Mouse (Mus musculus): ENCODE results near the gene Ano6. TPM values are rescaled to one million over a fixed set of nuclear protein-coding genes. Genes with fewer than 3 reads are reported as not detected.

Ano6 gene
- polyA plus RNA-seq, 1 experiment from 2014 or later, result 8.4 TPM

- 40% methylated on average over 5 of the region's 5 CpGs for WGBS (ENCODE audit: insufficient replicate concordance)
- H3K36me3 ChIP-seq (replicated peaks), result no peaks in the 10 kb centered on the region
- no peak for ATAC-seq (ENCODE audit: insufficient read depth)
- H3K4me2 ChIP-seq, result no peak overlapping the region
- H3K9ac ChIP-seq, result no peak overlapping the region
- no peaks in the 10 kb centered on the region for H3K9me3 ChIP-seq (replicated peaks)
- no peaks in the 10 kb centered on the region for H3K4me1 ChIP-seq (replicated peaks)
- H3K27ac ChIP-seq (replicated peaks), result no peak overlapping the region
- no peaks in the 10 kb centered on the region for H3K27me3 ChIP-seq
- H3K4me3 ChIP-seq (replicated peaks), result no peak overlapping the region
Measured at GRCm38 (mm10) chr15:95768703-95769102, 21.9 kb upstream of the Ano6 start.

- Histone ChIP-seq H3K9me3 (replicated peaks) (no peaks in the 10 kb centered on the region), H3K4me3 (replicated peaks) (no peak overlapping the region), H3K4me2 (no peak overlapping the region), H3K27ac (replicated peaks) (no peak overlapping the region), H3K36me3 (replicated peaks) (no peaks in the 10 kb centered on the region), H3K27me3 (no peaks in the 10 kb centered on the region), H3K9ac (no peak overlapping the region), H3K4me1 (replicated peaks) (no peaks in the 10 kb centered on the region)
- no peak for ATAC-seq (ENCODE audit: insufficient read depth)
- 55% methylated on average over 4 of the region's 4 CpGs for WGBS (ENCODE audit: insufficient replicate concordance)
Measured at GRCm38 (mm10) chr15:95769576-95769975, 21.1 kb upstream of the Ano6 start.

GRCm38 (mm10) chr15:95770307-95770706 is 20.3 kb upstream of the Ano6 start:
- Histone ChIP-seq H3K27ac (replicated peaks) (no peak overlapping the region), H3K9ac (no peak overlapping the region), H3K4me2 (no peak overlapping the region), H3K27me3 (no peaks in the 10 kb centered on the region), H3K4me3 (replicated peaks) (no peak overlapping the region), H3K4me1 (replicated peaks) (no peaks in the 10 kb centered on the region), H3K36me3 (replicated peaks) (no peaks in the 10 kb centered on the region), H3K9me3 (replicated peaks) (no peaks in the 10 kb centered on the region)
- ATAC-seq (ENCODE audit: insufficient read depth), result no peak
- WGBS (ENCODE audit: insufficient replicate concordance), result 24% methylated on average over 2 of the region's 2 CpGs

DNA sequence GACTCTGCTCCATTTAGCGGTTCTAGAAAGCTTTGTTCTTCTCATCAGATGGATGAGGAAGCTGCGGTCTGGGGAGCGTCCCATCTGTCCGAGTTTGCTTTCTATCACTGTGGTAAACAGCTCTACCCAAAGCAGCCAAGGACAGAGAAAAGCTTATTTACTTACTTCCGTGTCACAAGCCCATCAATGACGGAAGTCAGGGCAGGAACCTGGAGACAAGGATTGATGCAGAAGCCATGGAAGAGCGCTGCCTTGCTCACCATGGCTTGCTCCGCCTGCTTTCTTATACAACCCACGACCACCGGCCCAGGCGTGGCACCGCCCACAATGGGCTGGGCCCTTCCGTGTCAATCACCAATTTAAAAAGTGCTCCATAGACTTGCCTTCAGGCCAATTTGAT is 18.3 kb upstream of the Ano6 start:
- Histone ChIP-seq H3K27me3 (no peaks in the 10 kb centered on the region), H3K4me2 (no peak overlapping the region), H3K4me3 (replicated peaks) (no peak overlapping the region), H3K36me3 (replicated peaks) (no peaks in the 10 kb centered on the region), H3K9me3 (replicated peaks) (no peaks in the 10 kb centered on the region), H3K27ac (replicated peaks) (no peak overlapping the region), H3K9ac (no peak overlapping the region), H3K4me1 (replicated peaks) (no peaks in the 10 kb centered on the region)
- WGBS (ENCODE audit: insufficient replicate concordance), result 42% methylated on average over 13 of the region's 13 CpGs
- ATAC-seq (ENCODE audit: insufficient read depth), result no peak

GRCm38 (mm10) chr15:95772861-95773836 is 17.5 kb upstream of the Ano6 start:
- Histone ChIP-seq H3K27me3 (no peaks in the 10 kb centered on the region), H3K27ac (replicated peaks) (no peak overlapping the region), H3K4me1 (replicated peaks) (no peaks in the 10 kb centered on the region), H3K9ac (no peak overlapping the region), H3K9me3 (replicated peaks) (no peaks in the 10 kb centered on the region), H3K4me2 (no peak overlapping the region), H3K4me3 (replicated peaks) (no peak overlapping the region), H3K36me3 (replicated peaks) (no peaks in the 10 kb centered on the region)
- no peak for ATAC-seq (ENCODE audit: insufficient read depth)
- 52% methylated on average over 14 of the region's 14 CpGs for WGBS (ENCODE audit: insufficient replicate concordance)

DNA sequence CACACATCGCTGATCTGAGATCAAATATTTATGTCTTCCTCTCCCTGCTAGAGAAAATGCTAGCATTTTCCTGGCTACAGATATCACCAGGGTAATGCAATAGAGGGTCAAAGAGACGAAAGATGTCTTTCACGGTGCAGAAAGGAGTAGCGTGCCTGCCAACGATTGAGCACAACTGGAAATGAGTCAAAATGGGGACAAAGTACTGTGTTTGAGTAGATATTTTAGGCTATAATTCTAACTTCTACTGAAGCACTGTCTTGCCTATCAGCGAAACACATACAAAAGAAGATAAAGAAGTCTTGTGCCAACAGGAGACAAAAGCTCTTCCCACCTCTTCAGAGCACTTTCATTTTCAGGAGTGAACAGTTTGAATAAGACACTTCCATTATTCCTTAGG is 16.4 kb upstream of the Ano6 start:
- no peaks in the 10 kb centered on the region for H3K27me3 ChIP-seq
- no peaks in the 10 kb centered on the region for H3K4me1 ChIP-seq (replicated peaks)
- H3K27ac ChIP-seq (replicated peaks), result no peak overlapping the region
- H3K4me2 ChIP-seq, result no peak overlapping the region
- H3K4me3 ChIP-seq (replicated peaks), result no peak overlapping the region
- WGBS (ENCODE audit: insufficient replicate concordance), result 68% methylated on average over 6 of the region's 6 CpGs
- H3K9ac ChIP-seq, result no peak overlapping the region
- H3K9me3 ChIP-seq (replicated peaks), result no peaks in the 10 kb centered on the region
- ATAC-seq (ENCODE audit: insufficient read depth), result no peak
- H3K36me3 ChIP-seq (replicated peaks), result no peaks in the 10 kb centered on the region

- no peaks in the 10 kb centered on the region for H3K4me1 ChIP-seq (replicated peaks)
- H3K4me2 ChIP-seq, result no peak overlapping the region
- no peaks in the 10 kb centered on the region for H3K27me3 ChIP-seq
- H3K27ac ChIP-seq (replicated peaks), result no peak overlapping the region
- no peak for ATAC-seq (ENCODE audit: insufficient read depth)
- WGBS (ENCODE audit: insufficient replicate concordance), result 68% methylated on average over 9 of the region's 9 CpGs
- no peaks in the 10 kb centered on the region for H3K9me3 ChIP-seq (replicated peaks)
- H3K36me3 ChIP-seq (replicated peaks), result no peaks in the 10 kb centered on the region
- no peak overlapping the region for H3K9ac ChIP-seq
- no peak overlapping the region for H3K4me3 ChIP-seq (replicated peaks)
Measured at GRCm38 (mm10) chr15:95774674-95775414, 15.8 kb upstream of the Ano6 start.

- Histone ChIP-seq H3K4me2 (no peak overlapping the region), H3K9me3 (replicated peaks) (no peaks in the 10 kb centered on the region), H3K4me1 (replicated peaks) (no peaks in the 10 kb centered on the region), H3K27ac (replicated peaks) (no peak overlapping the region), H3K4me3 (replicated peaks) (no peak overlapping the region), H3K9ac (no peak overlapping the region), H3K27me3 (no peaks in the 10 kb centered on the region), H3K36me3 (replicated peaks) (no peaks in the 10 kb centered on the region)
- WGBS (ENCODE audit: insufficient replicate concordance), result 67% methylated on average over 2 of the region's 2 CpGs
- no peak for ATAC-seq (ENCODE audit: insufficient read depth)
Measured at GRCm38 (mm10) chr15:95777743-95778142, 12.9 kb upstream of the Ano6 start.

- Histone ChIP-seq H3K9ac (no peak overlapping the region), H3K9me3 (replicated peaks) (no peaks in the 10 kb centered on the region), H3K4me1 (replicated peaks) (no peaks in the 10 kb centered on the region), H3K36me3 (replicated peaks) (no peaks in the 10 kb centered on the region), H3K4me3 (replicated peaks) (no peak overlapping the region), H3K27me3 (no peaks in the 10 kb centered on the region), H3K4me2 (no peak overlapping the region), H3K27ac (replicated peaks) (no peak overlapping the region)
- no peak for ATAC-seq (ENCODE audit: insufficient read depth)
- WGBS (ENCODE audit: insufficient replicate concordance), result 52% methylated on average over 4 of the region's 4 CpGs
Measured at GRCm38 (mm10) chr15:95778710-95779109, 11.9 kb upstream of the Ano6 start.

DNA sequence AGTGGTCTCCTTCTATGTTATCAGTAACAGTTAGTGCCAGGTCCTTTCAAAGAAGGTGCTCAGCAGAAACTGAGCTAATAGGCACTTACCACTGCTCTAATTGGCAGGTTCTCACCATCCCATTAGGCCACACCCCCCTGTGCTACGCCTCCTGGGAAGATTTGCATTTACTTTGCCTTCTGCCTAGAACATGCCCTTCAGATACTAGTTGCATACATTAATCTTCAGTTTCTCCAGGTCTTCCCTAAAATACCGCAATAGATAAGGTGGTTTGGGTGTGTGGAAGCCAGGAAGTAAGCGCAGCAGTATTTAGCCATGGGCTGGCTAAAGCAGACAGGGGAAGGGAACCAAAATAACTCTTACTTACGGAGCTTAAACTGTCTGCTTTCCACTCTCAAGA is 4.0 kb upstream of the Ano6 start:
- Histone ChIP-seq H3K36me3 (replicated peaks) (no peaks in the 10 kb centered on the region), H3K9me3 (replicated peaks) (no peaks in the 10 kb centered on the region), H3K4me2 (no peak overlapping the region), H3K27ac (replicated peaks) (no peak overlapping the region), H3K27me3 (peaks cover 25% of the 10 kb centered on the region), H3K4me1 (replicated peaks) (peaks cover 20% of the 10 kb centered on the region), H3K9ac (no peak overlapping the region), H3K4me3 (replicated peaks) (no peak overlapping the region)
- 60% methylated on average over 4 of the region's 4 CpGs for WGBS (ENCODE audit: insufficient replicate concordance)
- ATAC-seq (ENCODE audit: insufficient read depth), result no peak

DNA sequence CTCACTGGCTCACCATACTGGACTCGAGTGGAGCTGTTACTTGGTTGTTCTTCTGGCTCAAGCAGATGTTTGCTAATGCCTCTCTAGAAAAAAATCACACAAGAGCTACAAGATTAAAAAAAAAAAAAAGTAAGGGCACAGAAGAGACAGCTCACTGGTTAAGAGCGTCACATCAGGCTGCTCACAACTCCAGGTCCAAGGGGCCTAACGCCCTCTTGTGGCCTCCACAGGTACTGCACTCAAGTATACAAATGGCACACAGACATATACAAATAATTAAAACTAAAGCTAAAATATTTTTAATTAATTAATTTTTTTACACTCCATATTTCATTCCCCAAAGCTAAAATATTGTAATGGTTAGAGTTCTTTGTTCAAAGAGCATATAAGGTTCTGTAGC is 3.1 kb upstream of the Ano6 start:
- Histone ChIP-seq H3K27me3 (peaks cover 33% of the 10 kb centered on the region), H3K36me3 (replicated peaks) (no peaks in the 10 kb centered on the region), H3K4me3 (replicated peaks) (no peak overlapping the region), H3K27ac (replicated peaks) (no peak overlapping the region), H3K9me3 (replicated peaks) (no peaks in the 10 kb centered on the region), H3K4me1 (replicated peaks) (peaks cover 24% of the 10 kb centered on the region), H3K9ac (no peak overlapping the region), H3K4me2 (no peak overlapping the region)
- no peak for ATAC-seq (ENCODE audit: insufficient read depth)
- 47% methylated on average over 3 of the region's 3 CpGs for WGBS (ENCODE audit: insufficient replicate concordance)

All from liver, embryonic 15.5 days (tissue).